ENCODE assay signal across 9 mouse cellular contexts in genomic region chr13:97295101-97295852, GRCm38 (mm10). TPM values are rescaled to one million over a fixed set of nuclear protein-coding genes. Genes with fewer than 3 reads are reported as not detected.
DNase-seq lines count a peak whose midpoint lies in the region; TF ChIP-seq lines count a peak whose summit lies in the region.
"Had no signal": no experiment of that assay in that cellular context is flagged by ENCODE, and none has a peak within 500 bp of the region (broad histone marks: within the 10 kb centered on the region; RNA-seq: fewer than 3 reads in every experiment).

No protein-coding gene starts in this region.

- peaks cover 21% of the 10 kb centered on the region for H3K27me3 ChIP-seq in embryonic facial prominence, embryonic 10.5 days (replicated peaks; ENCODE audit: low read depth, poor library complexity, severe bottlenecking)
- no peaks in the 10 kb centered on the region for H3K27me3 ChIP-seq in kidney, adult 2 months (replicated peaks; ENCODE audit: control insufficient read depth, insufficient read depth, low read length)

- H3K36me3 ChIP-seq in embryonic facial prominence, embryonic 10.5 days (replicated peaks), result no peaks in the 10 kb centered on the region
- no peaks in the 10 kb centered on the region for H3K36me3 ChIP-seq in kidney, adult 2 months (ENCODE audit: control insufficient read depth, insufficient read depth, low read length)
- H3K36me3 ChIP-seq: embryonic facial prominence, embryonic 12.5 days had no signal

- TF ChIP-seq POLR2A in kidney, adult 2 months (IDR thresholded peaks at IDR 0.05; ENCODE audit: low read depth, low read length), result no peak

- H3K27ac ChIP-seq in embryonic facial prominence, embryonic 10.5 days (replicated peaks), result peak overlapping the region; percentile 61; the same call in 1 of the 2 replicates
- H3K27ac ChIP-seq in kidney, adult 2 months (ENCODE audit: insufficient read depth, low read depth, low read length), result peak overlapping the region; percentile 71
- H3K27ac ChIP-seq: embryonic facial prominence, embryonic 12.5 days had no signal

- H3K4me1 ChIP-seq in embryonic facial prominence, embryonic 10.5 days, result peaks cover 40% of the 10 kb centered on the region
- H3K4me1 ChIP-seq in kidney, adult 2 months (ENCODE audit: control insufficient read depth, insufficient read depth, low read length), result peaks cover 10% of the 10 kb centered on the region
- H3K4me1 ChIP-seq: embryonic facial prominence, embryonic 12.5 days had no signal

- 57% methylated on average over 9 of the region's 9 CpGs for WGBS in embryonic facial prominence, embryonic 10.5 days
- 30% methylated on average over 9 of the region's 9 CpGs for WGBS in kidney, adult 2 months

- DNase-seq in adrenal gland, adult 18-20 months (ENCODE audit: low spot score in 2 of 2), result peak; percentile 10 to 39
- DNase-seq in embryonic facial prominence, embryonic 10.5 days (ENCODE audit: low spot score), result no peak
- DNase-seq in kidney, adult 2 months, result peak; percentile 95
- DNase-seq in lung, postnatal 36 days, result peak; percentile 83
- no peak for DNase-seq in left cerebral cortex, adult 18-20 months (ENCODE audit: low spot score in 2 of 2)
- no peak for DNase-seq in layer of hippocampus, adult 18-20 months (ENCODE audit: low spot score in 2 of 2)
- DNase-seq in left cerebral cortex, adult 8-10 months (ENCODE audit: low spot score in 2 of 2), result no peak

- no peaks in the 10 kb centered on the region for H3K9me3 ChIP-seq in embryonic facial prominence, embryonic 10.5 days
- H3K9me3 ChIP-seq: embryonic facial prominence, embryonic 12.5 days; megakaryocyte, embryonic 14.5 days had no signal

- TF ChIP-seq CTCF in kidney, adult 2 months (conservative IDR thresholded peaks at IDR 0.05; ENCODE audit: insufficient read depth, insufficient read length, low read depth, low read length), result no peak

- no peak overlapping the region for H3K4me3 ChIP-seq in embryonic facial prominence, embryonic 10.5 days
- no peak overlapping the region for H3K4me3 ChIP-seq in kidney, adult 2 months (ENCODE audit: insufficient read depth, low read depth, low read length)
- H3K4me3 ChIP-seq: embryonic facial prominence, embryonic 12.5 days; megakaryocyte, embryonic 14.5 days had no signal

RNA-seq across cellular contexts. Expression of gene Enc1, which starts 54.4 kb away (rescaled TPM):
- 10 to 100 TPM in 1 of 2 experiments, 1 to 10 TPM in 1; 6.2 to 10.6 TPM for total RNA-seq in adrenal gland, adult 18-20 months (2021)
- 5.6 and 6.8 TPM in 2 replicates for polyA plus RNA-seq in embryonic facial prominence, embryonic 10.5 days (2016; fragmentation: Nextera tagmentation; extraction: Ambion mirVana)
- polyA plus RNA-seq in kidney, adult 2 months (2012; rRNA removed), result 2.7 and 3.6 TPM in 2 replicates
- 100 to 1,000 TPM; 640 to 678 TPM for total RNA-seq in left cerebral cortex, adult 18-20 months (2021)
- total RNA-seq in layer of hippocampus, adult 18-20 months (2021), result 100 to 1,000 TPM; 757 to 762 TPM
- 100 to 1,000 TPM; 425 to 545 (median 450) TPM for total RNA-seq in left cerebral cortex, adult 8-10 months (2022)

Comparison
In these comparisons a context has a peak if more than half of its experiments do, and no peak if none do; other contexts are left out.
1. DNase-seq: peak in adrenal gland, adult 18-20 months (2 of 2), kidney, adult 2 months (single experiment) and lung, postnatal 36 days (single experiment); none in embryonic facial prominence, embryonic 10.5 days (single experiment), left cerebral cortex, adult 18-20 months (0 of 2), layer of hippocampus, adult 18-20 months (0 of 2) and left cerebral cortex, adult 8-10 months (0 of 2).
2. RNA of gene Enc1, which starts 54.4 kb away (total RNA-seq): 757 to 762 TPM in layer of hippocampus, adult 18-20 months, 640 to 678 TPM in left cerebral cortex, adult 18-20 months and 425 to 545 TPM in left cerebral cortex, adult 8-10 months; 6.2 to 10.6 TPM in adrenal gland, adult 18-20 months; every median in the first group is over 10 times any median in the second.